Mouse (Mus musculus) heart, adult 2 months (tissue): ENCODE measurements at regions not wholly inside any gene's neighbourhood (a gene's known extent, or its start where the extent isn't known, plus 50 kb on each side); places are given as distances from the start of the nearest gene placed in this dataset.

Source experiments
- CTCF ChIP-seq: fragments of 200-600 bp; IDR thresholded peaks from 2 replicates; pipeline ENCODE4 v1.8.1; 2022; ENCODE audit warnings: antibody characterized with exemption, mild to moderate bottlenecking, moderate library complexity
- EP300 ChIP-seq: fragments of 200-500 bp; IDR thresholded peaks from 2 replicates; pipeline ENCODE4 v1.6.1; 2011; ENCODE audit warnings: low read depth, low read length, control low read depth; ENCODE audit not compliant: insufficient read depth
- POLR2A ChIP-seq: fragments of 200-500 bp; IDR thresholded peaks from 2 replicates; pipeline ENCODE4 v1.6.1; 2011; ENCODE audit warnings: mild to moderate bottlenecking, low read depth, low read length, control low read depth; ENCODE audit not compliant: insufficient read depth

- TF ChIP-seq CTCF (no peak), POLR2A (no peak), EP300 (no peak)
Measured at GRCm38 (mm10) chr16:70881098-70881850, 567.5 kb downstream of the Gbe1 start.
